Mouse (Mus musculus) cerebellum, postnatal 14 days (tissue): ENCODE results near the gene Nus1.
A peak's percentile ranks its signal among the peaks of the same experiment; 100 is the strongest.

ENCODE experiments used
- DNase-seq, 2 experiments: peaks; one replicate each; pipeline ENCODE4 v3.0.0; 2021; ENCODE audit warnings: mixed read lengths in 2 of 2

Gene Nus1

GRCm38 (mm10) chr10:52417998-52418860 is 882 bp downstream of the Nus1 start:
- peak in 1 of 2 experiments; percentile 13 for DNase-seq

- DNase-seq, result no peak
These were observed 1.6 kb downstream of the Nus1 start for GRCm38 (mm10) chr10:52418931-52419330.

- DNase-seq, result no peak
These were observed 2.1 kb downstream of the Nus1 start for GRCm38 (mm10) chr10:52419402-52419801.

GRCm38 (mm10) chr10:52420526-52420925 is 3.2 kb downstream of the Nus1 start:
- DNase-seq, result no peak

GRCm38 (mm10) chr10:52421716-52422115 is 4.4 kb downstream of the Nus1 start:
- no peak for DNase-seq

GRCm38 (mm10) chr10:52423097-52423496 is 5.8 kb downstream of the Nus1 start:
- no peak for DNase-seq

- DNase-seq, result no peak
These were observed 9.1 kb downstream of the Nus1 start for GRCm38 (mm10) chr10:52426314-52426980.

- DNase-seq, result no peak
These were observed 10.5 kb downstream of the Nus1 start for GRCm38 (mm10) chr10:52427634-52428415.

- DNase-seq, result no peak
These were observed 13.6 kb downstream of the Nus1 start for GRCm38 (mm10) chr10:52430953-52431352.

- DNase-seq, result no peak
These were observed 17.5 kb downstream of the Nus1 start for GRCm38 (mm10) chr10:52434836-52435235.

GRCm38 (mm10) chr10:52460614-52461013 is 43.3 kb downstream of the Nus1 start:
- DNase-seq, result no peak

GRCm38 (mm10) chr10:52463941-52464739 is 46.8 kb downstream of the Nus1 start:
- DNase-seq, result no peak

GRCm38 (mm10) chr10:52471520-52471919 is 54.2 kb downstream of the Nus1 start:
- DNase-seq, result no peak
